Mouse (Mus musculus): ENCODE measurements around the gene Mrpl18. TPM values are rescaled to one million over a fixed set of nuclear protein-coding genes. Genes with fewer than 3 reads are reported as not detected.
"Not testable (repeated sequence)": the region's sequence is repeated elsewhere in the genome, so short reads cannot be mapped to it uniquely, and the experiment has no call there.

Gene Mrpl18
- polyA plus RNA-seq, 1 experiment from 2014 or later = 140 TPM

DNA sequence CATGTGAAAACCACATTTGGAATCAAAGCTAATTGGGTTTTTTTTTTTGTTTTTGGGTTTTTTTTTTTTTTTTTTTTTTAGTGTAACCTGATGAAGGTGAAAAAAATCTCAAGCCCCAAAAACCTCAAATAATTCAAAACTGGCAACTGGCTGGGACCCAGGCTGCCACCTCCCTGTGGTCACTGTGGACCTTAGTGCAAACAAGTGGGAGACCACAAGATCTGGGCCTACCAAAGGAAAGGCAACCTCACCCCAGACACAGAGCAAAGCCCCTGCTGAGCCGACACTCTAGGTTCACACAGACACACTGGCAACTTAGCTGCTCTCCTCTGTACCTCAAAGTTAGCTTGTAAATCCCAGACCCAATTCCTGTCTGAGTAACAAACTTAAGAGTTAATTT lies 11.8 kb downstream of the Mrpl18 start:
- no peaks in the 10 kb centered on the region for H3K4me1 ChIP-seq
- no peaks in the 10 kb centered on the region for H3K27me3 ChIP-seq (replicated peaks)
- H3K27ac ChIP-seq = no peak overlapping the region
- H3K36me3 ChIP-seq = peaks cover 39% of the 10 kb centered on the region
- 73% methylated on average over 1 of the region's 1 CpGs for WGBS
- H3K9ac ChIP-seq = no peak overlapping the region
- H3K4me2 ChIP-seq (replicated peaks) = no peak overlapping the region
- no peaks in the 10 kb centered on the region for H3K9me3 ChIP-seq
- H3K4me3 ChIP-seq = no peak overlapping the region
- no peak for ATAC-seq (ENCODE audit: low FRiP score, low read depth)

DNA sequence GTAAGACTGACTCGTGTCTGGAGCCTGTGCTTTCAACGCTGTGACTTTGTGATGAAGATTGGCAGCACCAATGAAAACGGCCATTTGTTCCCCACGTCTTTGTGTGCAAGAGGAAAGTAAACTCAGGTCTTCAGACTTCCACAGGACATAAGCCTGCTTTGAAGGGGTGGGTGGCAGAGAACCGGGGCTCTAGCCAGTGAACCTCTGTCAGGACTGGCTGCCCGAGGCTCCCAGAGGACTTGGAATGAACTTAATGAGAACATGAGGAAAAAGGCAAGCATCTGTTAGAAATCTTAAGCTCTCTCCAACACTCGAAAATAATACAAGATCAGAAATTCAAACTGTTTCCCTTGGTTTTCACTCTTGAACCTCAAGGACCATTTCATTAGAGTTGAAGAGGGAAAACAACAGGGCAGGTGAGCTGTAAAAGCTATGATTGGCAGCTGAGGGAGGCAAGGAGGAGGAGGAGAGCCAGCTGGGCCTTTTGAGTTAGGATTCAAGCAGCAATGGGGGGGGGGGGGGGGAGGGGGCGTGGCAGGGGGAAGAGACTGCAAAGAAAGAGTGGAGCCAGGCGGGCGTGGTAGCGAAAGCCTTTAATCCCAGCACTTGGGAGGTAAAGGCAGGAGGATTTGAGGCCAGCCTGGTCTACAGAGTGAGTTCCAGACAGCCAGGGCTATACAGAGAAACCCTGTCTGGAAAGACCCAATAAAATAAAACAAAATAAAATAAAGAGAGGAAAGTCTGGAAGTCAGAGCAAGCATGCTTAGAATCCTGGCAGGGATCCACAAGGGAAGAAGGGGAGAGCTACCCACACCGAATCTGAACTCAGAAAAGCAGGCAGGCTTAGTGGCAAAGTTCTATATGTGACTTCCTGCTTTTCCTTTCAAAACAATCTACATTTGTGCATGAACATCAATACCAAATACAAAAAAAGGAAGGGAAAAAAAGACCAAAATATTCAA lies 12.5 kb downstream of the Mrpl18 start:
- WGBS = 46% methylated on average over 11 of the region's 12 CpGs

GRCm38 (mm10) chr17:12902291-12902690 lies 13.9 kb downstream of the Mrpl18 start:
- WGBS = 96% methylated on average over 6 of the region's 6 CpGs
- no peaks in the 10 kb centered on the region for H3K9me3 ChIP-seq
- no peaks in the 10 kb centered on the region for H3K27me3 ChIP-seq (replicated peaks)
- no peak for ATAC-seq (ENCODE audit: low FRiP score, low read depth)
- H3K4me1 ChIP-seq = no peaks in the 10 kb centered on the region
- H3K27ac ChIP-seq = no peak overlapping the region
- no peak overlapping the region for H3K9ac ChIP-seq
- H3K4me3 ChIP-seq = no peak overlapping the region
- H3K36me3 ChIP-seq = peaks cover 40% of the 10 kb centered on the region
- no peak overlapping the region for H3K4me2 ChIP-seq (replicated peaks)

More for the DNA sequence above, 12.5 kb downstream of the Mrpl18 start:
- no peaks in the 10 kb centered on the region for H3K4me1 ChIP-seq
- ATAC-seq (ENCODE audit: low FRiP score, low read depth) = no peak
- no peak overlapping the region for H3K27ac ChIP-seq
- H3K9ac ChIP-seq = no peak overlapping the region
- H3K4me2 ChIP-seq (replicated peaks) = no peak overlapping the region
- peaks cover 40% of the 10 kb centered on the region for H3K36me3 ChIP-seq
- no peak overlapping the region for H3K4me3 ChIP-seq
- H3K9me3 ChIP-seq = no peaks in the 10 kb centered on the region
- no peaks in the 10 kb centered on the region for H3K27me3 ChIP-seq (replicated peaks)

DNA sequence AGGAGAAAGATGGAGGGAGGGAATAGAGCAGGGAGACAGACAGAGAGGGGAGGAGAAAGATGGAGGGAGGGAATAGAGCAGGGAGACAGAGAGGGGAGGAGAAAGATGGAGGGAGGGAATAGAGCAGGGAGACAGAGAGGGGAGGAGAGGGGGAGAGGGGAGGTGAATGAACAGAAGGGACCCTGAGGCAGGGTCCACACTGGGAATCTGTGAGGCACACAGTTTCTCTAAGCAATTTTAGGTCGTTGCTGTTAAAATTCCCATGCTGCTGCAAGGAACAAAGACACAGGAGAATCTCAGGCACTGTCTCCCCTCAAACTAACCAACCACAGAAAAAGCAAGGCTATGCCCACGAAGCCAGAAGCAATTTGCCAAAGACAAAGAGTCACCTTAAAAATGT lies 17.5 kb downstream of the Mrpl18 start:
- H3K4me1 ChIP-seq; H3K9ac ChIP-seq; ATAC-seq (ENCODE audit: low FRiP score, low read depth); H3K27ac ChIP-seq; H3K4me2 ChIP-seq (replicated peaks); H3K4me3 ChIP-seq; H3K9me3 ChIP-seq; H3K27me3 ChIP-seq (replicated peaks): not testable (repeated sequence)
- H3K36me3 ChIP-seq = peaks cover 36% of the 10 kb centered on the region
- 41% methylated on average over 2 of the region's 2 CpGs for WGBS

- Histone ChIP-seq H3K27me3 (replicated peaks) (no peaks in the 10 kb centered on the region), H3K4me1 (no peaks in the 10 kb centered on the region), H3K9me3 (no peaks in the 10 kb centered on the region), H3K36me3 (peaks cover 31% of the 10 kb centered on the region), H3K27ac (no peak overlapping the region), H3K4me3 (no peak overlapping the region), H3K9ac (no peak overlapping the region), H3K4me2 (replicated peaks) (no peak overlapping the region)
- ATAC-seq (ENCODE audit: low FRiP score, low read depth) = no peak
- WGBS = 85% methylated on average over 5 of the region's 5 CpGs
Measured at GRCm38 (mm10) chr17:12897674-12898073, 18.5 kb downstream of the Mrpl18 start.

GRCm38 (mm10) chr17:12892033-12892432 lies 24.1 kb downstream of the Mrpl18 start:
- Histone ChIP-seq H3K9me3 (no peaks in the 10 kb centered on the region), H3K9ac (no peak overlapping the region), H3K36me3 (peaks cover 28% of the 10 kb centered on the region), H3K4me1 (no peaks in the 10 kb centered on the region), H3K27me3 (replicated peaks) (no peaks in the 10 kb centered on the region), H3K4me3 (no peak overlapping the region), H3K4me2 (replicated peaks) (no peak overlapping the region), H3K27ac (no peak overlapping the region)
- 93% methylated on average over 9 of the region's 9 CpGs for WGBS
- no peak for ATAC-seq (ENCODE audit: low FRiP score, low read depth)

DNA sequence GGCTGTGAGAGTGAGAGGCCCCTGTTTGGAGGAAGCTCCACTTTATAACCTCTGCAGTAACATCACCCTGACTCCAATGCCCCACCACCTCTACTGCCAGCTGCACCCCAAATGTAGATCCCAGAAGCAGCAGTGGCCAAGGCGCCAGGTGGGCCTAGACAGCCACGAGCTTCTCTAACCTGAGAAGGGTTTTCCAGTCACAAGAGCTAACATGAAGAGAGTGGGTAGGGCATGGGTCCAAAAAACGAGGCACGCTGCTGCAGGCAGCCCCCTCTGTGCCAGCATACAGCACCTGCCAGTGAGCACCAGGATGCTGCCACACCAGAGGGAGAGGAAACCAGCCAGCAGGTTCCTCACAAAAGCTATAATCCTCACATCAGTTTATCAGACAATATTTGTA lies 25.1 kb downstream of the Mrpl18 start:
- H3K4me2 ChIP-seq (replicated peaks) = no peak overlapping the region
- peaks cover 24% of the 10 kb centered on the region for H3K36me3 ChIP-seq
- no peaks in the 10 kb centered on the region for H3K9me3 ChIP-seq
- H3K27me3 ChIP-seq (replicated peaks) = no peaks in the 10 kb centered on the region
- WGBS = 92% methylated on average over 4 of the region's 4 CpGs
- H3K4me3 ChIP-seq = no peak overlapping the region
- H3K4me1 ChIP-seq = no peaks in the 10 kb centered on the region
- ATAC-seq (ENCODE audit: low FRiP score, low read depth) = no peak
- no peak overlapping the region for H3K9ac ChIP-seq
- no peak overlapping the region for H3K27ac ChIP-seq

DNA sequence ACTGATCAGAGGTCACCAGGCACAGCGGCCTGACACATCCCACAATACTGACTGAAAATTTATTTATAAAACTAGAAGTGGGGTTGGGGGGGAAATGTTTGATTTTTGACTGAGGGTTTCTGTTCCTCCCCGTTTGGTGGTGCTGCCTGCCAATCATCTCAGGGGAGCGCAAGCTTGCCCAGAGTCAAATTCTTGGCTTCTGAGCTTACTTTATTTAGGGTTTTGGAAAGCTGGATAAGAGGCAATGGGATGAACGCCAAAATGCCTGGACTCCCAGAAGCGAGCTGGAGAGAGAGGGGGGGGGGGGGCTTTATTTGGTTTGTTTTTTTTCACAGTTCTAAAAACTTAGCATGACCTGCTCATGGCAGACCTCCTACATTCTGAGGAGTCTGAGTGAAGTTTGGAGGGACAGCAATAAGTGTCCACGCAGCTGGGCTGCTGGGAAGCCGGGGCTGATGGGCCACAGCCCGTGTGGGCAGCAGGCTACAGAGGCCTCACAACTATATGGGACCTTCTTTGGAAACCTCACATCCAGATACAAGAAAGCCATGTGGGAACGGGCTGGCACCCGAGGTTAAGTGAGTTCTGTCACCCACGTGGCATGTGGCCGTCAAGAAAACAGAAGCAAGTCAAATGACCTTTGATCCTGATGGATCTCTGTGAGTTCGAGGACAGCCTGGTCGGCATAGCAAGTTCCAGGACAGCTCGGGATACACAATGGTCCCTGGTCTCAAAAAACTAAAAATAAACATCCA lies 28.9 kb downstream of the Mrpl18 start:
- Histone ChIP-seq H3K27me3 (replicated peaks) (no peaks in the 10 kb centered on the region), H3K9ac (no peak overlapping the region), H3K9me3 (no peaks in the 10 kb centered on the region), H3K4me1 (no peaks in the 10 kb centered on the region), H3K27ac (no peak overlapping the region), H3K4me2 (replicated peaks) (no peak overlapping the region), H3K4me3 (no peak overlapping the region), H3K36me3 (peaks cover 18% of the 10 kb centered on the region)
- 87% methylated on average over 15 of the region's 15 CpGs for WGBS
- ATAC-seq (ENCODE audit: low FRiP score, low read depth) = no peak

DNA sequence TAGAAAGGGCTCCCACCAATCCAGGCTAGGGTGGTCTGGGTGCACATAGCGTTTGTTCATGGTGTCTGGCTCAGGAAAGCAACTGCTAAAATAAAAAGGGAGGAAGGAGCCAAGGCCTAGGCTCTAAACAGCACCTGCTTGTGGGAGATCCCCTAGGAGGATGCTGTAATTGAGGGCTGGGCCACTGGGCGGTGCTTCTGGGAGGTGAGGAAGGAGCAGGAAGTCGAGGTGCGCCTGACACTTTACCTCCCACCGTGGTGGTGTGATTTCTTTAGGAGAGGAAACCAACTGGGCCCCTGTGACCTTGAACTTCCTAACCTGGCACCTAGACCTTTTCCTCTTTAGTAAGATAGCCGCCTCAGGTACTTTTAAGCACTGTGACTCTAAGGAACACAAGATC lies 29.5 kb downstream of the Mrpl18 start:
- ATAC-seq (ENCODE audit: low FRiP score, low read depth) = no peak
- Histone ChIP-seq H3K9me3 (no peaks in the 10 kb centered on the region), H3K27ac (no peak overlapping the region), H3K9ac (no peak overlapping the region), H3K36me3 (peaks cover 14% of the 10 kb centered on the region), H3K4me3 (no peak overlapping the region), H3K27me3 (replicated peaks) (no peaks in the 10 kb centered on the region), H3K4me1 (no peaks in the 10 kb centered on the region), H3K4me2 (replicated peaks) (no peak overlapping the region)
- 32% methylated on average over 6 of the region's 6 CpGs for WGBS

GRCm38 (mm10) chr17:12881216-12881615 lies 34.9 kb downstream of the Mrpl18 start:
- no peak overlapping the region for H3K27ac ChIP-seq
- no peak overlapping the region for H3K4me3 ChIP-seq
- no peak overlapping the region for H3K4me2 ChIP-seq (replicated peaks)
- no peak for ATAC-seq (ENCODE audit: low FRiP score, low read depth)
- H3K9ac ChIP-seq = no peak overlapping the region
- H3K36me3 ChIP-seq = no peaks in the 10 kb centered on the region
- 89% methylated on average over 1 of the region's 1 CpGs for WGBS
- no peaks in the 10 kb centered on the region for H3K4me1 ChIP-seq
- no peaks in the 10 kb centered on the region for H3K9me3 ChIP-seq
- no peaks in the 10 kb centered on the region for H3K27me3 ChIP-seq (replicated peaks)

DNA sequence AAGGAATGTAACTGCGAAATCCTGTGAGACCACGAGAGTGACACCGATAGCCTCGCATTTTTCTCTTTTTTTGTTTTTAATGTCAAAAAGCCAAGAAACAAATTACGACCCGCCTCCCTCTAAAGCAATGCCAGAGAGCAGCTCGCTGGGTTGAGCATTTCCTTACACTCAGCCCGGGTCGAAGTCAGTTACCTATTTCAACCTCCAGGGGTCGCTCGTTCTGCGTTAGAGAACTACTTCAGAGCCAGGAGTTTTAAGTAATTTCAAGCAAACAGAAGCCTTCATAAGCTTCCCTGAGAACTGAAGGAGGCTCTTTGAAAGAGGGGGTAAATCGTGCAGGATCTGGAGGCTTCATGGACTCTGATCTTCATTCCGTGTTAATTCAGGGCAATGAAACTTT lies 36.0 kb downstream of the Mrpl18 start:
- H3K4me1 ChIP-seq = no peaks in the 10 kb centered on the region
- peak overlapping the region; percentile 34; the same call in 1 of the 2 replicates for H3K4me2 ChIP-seq (replicated peaks)
- no peaks in the 10 kb centered on the region for H3K36me3 ChIP-seq
- no peak overlapping the region for H3K4me3 ChIP-seq
- H3K27ac ChIP-seq = no peak overlapping the region
- 3% methylated on average over 14 of the region's 14 CpGs for WGBS
- H3K9me3 ChIP-seq = no peaks in the 10 kb centered on the region
- no peak overlapping the region for H3K9ac ChIP-seq
- no peak for ATAC-seq (ENCODE audit: low FRiP score, low read depth)
- no peaks in the 10 kb centered on the region for H3K27me3 ChIP-seq (replicated peaks)

GRCm38 (mm10) chr17:12875734-12876133 lies 40.4 kb downstream of the Mrpl18 start, which contains the start of gene Mrgprh:
Gene Mrgprh (plus strand): TSS chr17:12876034.
- Histone ChIP-seq H3K9me3 (no peaks in the 10 kb centered on the region), H3K27ac (no peak within 1 kb of the TSS), H3K9ac (no peak within 1 kb of the TSS), H3K27me3 (replicated peaks) (no peaks in the 10 kb centered on the region), H3K4me3 (no peak within 1 kb of the TSS), H3K36me3 (no peaks in the 10 kb centered on the region), H3K4me1 (no peaks in the 10 kb centered on the region; the same call in 1 of the 2 replicates), H3K4me2 (replicated peaks) (no peak within 1 kb of the TSS)
- WGBS = 77% methylated on average over 5 of the region's 5 CpGs
- ATAC-seq (ENCODE audit: low FRiP score, low read depth) = no peak

Measured in neural tube, embryonic 12.5 days (tissue).